Mouse (Mus musculus) thymus, postnatal 0 days (tissue): ENCODE measurements around the gene Rap2a. TPM values are rescaled to one million over a fixed set of nuclear protein-coding genes. Genes with fewer than 3 reads are reported as not detected.

Experiments used
- DNase-seq: peaks from one replicate; pipeline ENCODE4 v3.0.0-alpha.2; 2015; ENCODE audit warnings: low spot score
- polyA plus RNA-seq: library from polyadenylated mRNA; unstranded; fragments of >200 nt; fragmentation: Nextera tagmentation; extraction: Ambion mirVana; gene quantifications from 2 replicates; pipeline ENCODE4 v1.2.1, GENCODE M21; 2015

Gene Rap2a
- polyA plus RNA-seq, 1 experiment from 2014 or later, result 5.6 TPM

DNA sequence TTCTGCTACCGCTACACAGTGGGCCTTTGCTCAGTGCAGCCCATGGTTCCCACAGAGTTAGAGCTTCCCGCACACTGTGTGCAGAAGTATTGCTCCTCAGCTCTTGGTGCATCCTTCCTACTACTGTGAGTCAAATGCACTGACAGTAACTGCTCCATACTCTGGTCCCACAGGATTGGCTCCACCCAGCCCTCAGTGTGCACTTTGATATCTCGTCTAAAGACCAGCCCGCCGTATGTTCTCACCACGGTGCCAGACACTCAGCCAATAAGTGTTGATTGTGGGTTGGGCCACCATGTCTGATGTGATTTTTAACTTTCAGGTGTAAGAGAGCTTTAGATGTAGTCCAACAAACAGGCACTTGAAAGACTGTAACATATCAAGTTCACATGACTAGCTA is 21.4 kb downstream of the Rap2a start:
- DNase-seq, result no peak

DNA sequence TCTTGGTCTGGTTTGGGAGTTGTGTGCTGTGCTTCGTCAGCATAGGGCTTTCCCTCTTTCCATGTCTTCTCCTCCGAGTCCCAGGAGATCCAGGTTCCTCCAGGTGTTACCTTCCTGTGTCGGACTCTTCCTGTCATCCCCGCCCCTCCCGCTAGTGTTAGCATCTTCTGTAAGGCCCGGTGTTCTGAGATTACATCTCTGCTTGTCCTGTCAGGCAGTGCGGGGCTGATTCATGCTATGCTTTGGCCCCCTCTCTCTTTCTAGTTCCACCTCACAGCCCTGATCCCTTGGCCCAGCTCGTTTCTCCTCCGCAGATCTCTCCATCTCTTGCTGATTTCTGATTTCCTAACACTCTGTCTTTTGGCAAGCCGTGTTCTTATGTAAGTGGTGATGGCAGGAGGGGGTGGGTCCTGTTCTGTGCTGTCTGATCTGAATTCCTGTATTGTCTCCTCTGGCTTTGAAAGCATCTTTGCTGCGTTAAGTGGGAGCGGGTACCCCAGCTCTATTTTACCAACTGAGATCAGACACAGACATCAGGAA is 21.8 kb downstream of the Rap2a start:
- no peak for DNase-seq

DNA sequence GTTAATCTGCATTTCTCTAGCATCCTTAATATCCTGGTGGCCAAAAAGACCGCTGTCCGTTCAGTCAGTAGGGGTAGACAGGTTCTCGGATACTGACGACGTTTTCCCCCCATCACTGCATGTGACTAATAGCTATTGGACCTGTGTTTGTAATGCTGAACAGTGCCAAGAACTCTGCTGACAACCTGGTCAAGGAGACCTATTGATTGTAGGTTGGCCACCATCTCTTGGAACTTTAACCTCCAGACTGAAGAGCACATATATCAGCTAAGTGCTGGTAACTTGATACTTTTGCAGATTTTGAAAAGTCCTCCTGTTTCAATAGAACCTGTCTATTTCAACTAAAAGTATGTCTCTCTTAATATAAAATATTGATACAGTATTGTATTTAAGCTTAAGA is 22.5 kb downstream of the Rap2a start:
- DNase-seq, result no peak

GRCm38 (mm10) chr14:120503641-120504040 is 25.4 kb downstream of the Rap2a start:
- no peak for DNase-seq

GRCm38 (mm10) chr14:120504423-120504822 is 26.2 kb downstream of the Rap2a start:
- no peak for DNase-seq

- no peak for DNase-seq
Measured at GRCm38 (mm10) chr14:120504928-120505461, 26.8 kb downstream of the Rap2a start.

DNA sequence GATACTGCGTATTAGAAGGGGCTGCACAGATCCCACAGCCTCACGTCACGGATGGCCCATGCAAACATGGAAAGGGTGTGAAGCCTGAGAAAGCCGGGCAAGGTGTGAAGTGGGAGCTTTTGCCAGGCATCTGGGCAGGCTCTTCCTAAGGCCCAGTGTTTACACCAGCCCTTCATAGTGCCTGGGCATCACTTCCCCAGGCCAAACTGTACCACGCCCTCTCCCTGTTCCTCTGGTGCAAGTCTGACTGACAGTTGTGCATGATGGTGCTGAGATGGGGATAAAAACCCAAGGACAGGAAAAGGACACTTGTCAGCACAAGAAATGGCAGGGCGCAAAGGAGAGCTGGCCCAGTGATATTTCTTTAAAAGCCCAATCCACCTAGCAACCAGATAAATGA is 27.7 kb downstream of the Rap2a start:
- no peak for DNase-seq

GRCm38 (mm10) chr14:120507516-120507915 is 29.3 kb downstream of the Rap2a start:
- no peak for DNase-seq

GRCm38 (mm10) chr14:120508566-120509365 is 30.5 kb downstream of the Rap2a start:
- DNase-seq, result no peak

GRCm38 (mm10) chr14:120509366-120509640 is 31.1 kb downstream of the Rap2a start:
- no peak for DNase-seq

DNA sequence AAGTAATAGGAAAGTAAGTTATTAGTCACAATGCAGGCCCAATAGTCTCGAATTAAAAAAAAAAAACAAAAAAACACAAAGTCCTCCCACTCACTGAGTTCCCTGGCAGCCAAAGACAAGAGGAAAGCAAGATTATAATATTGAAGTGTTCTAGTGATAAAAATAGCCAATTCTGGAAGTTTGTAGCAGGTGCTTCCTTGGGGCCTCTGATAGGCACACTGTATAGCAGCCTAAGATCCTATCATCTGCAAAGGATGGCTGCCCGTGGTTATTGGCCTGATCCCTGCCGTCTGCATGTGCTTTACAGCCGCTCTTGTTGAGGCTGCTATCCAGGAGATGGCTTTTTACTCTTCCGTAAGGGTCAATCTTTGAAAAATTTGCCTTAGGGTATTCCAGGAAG is 33.6 kb downstream of the Rap2a start:
- DNase-seq, result no peak

DNA sequence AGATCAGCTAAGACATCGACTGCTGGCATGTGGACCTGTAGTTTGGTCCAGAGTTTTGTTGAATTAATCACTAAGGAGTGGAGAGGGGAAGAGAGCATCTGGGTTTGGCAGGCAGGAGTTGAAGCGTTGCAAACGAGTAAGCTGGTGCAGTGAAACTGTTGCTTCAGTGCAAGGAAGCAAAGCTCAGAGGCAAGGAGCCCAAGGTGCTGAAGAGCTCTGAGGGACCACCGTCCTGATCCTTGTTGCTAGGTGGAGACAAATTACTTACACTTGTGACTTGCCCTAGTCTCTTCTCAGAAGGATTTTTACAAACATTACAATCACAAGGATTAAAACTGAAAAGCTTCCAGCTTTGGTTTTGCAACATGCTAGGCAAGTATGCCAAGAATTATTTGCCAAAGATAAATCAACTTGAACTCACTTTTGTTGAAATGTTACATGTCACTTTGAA is 36.6 kb downstream of the Rap2a start:
- DNase-seq, result no peak

GRCm38 (mm10) chr14:120515376-120515775 is 37.1 kb downstream of the Rap2a start:
- no peak for DNase-seq

DNA sequence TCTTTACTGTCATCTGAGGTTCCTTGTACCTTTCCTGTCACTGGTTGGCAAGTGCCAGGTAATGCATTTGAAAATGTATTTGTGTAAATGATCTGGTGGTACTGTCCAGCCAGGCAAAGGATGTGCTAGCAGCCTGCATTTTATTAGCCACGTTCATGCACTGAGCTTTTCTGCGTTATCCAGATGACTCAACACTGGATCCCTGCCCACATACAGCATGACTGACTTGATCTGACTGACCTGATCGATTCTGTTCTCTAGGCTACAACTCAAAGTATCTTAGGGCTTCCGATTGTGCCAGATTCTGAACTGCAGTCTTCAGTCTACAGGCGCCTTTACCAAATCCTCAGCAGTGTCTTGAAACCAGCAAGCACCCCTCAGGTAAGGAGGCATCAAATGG is 40.5 kb downstream of the Rap2a start:
- DNase-seq, result no peak

DNA sequence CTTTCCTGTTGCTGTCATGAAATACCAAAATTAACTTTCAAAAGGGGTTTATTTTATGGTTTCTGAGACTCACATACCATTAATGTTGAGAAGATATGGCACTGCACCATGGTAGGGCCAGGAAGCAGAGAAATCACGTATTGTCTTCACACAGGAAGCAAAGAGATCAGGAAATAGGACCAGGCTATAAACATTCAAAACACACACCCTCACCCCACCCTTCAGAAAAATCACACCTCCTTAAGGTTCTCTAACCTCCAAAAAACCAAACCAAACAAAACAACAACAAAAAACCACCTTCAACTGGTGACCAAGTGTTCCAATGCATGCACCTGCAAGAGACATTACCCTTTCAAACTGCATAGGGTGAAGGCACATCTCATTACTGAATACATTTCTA is 41.7 kb downstream of the Rap2a start:
- no peak for DNase-seq

DNA sequence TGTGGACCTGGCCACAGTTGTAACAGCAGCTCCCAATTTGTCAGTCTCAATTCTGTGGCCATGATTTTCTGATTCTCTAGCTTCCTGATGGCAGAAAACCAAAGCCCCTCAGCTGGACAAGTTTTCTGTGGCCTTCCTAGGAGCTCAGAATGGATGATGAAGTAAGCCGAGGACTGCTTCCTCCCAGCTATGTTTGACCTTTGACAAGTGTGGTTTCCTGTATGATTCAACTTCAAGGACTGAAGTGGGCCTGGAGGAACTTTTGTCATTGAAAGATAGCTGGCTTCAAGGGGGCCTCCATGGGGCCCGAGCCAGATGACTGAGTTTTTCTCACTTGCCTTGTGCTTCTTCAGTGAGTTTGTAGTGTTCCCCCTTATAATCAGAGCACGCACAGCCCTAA is 42.6 kb downstream of the Rap2a start:
- DNase-seq, result peak; percentile 23

GRCm38 (mm10) chr14:120523296-120523695 is 45.1 kb downstream of the Rap2a start:
- no peak for DNase-seq

- DNase-seq, result peak; percentile 37
Measured at GRCm38 (mm10) chr14:120525644-120526043, 47.4 kb downstream of the Rap2a start.

DNA sequence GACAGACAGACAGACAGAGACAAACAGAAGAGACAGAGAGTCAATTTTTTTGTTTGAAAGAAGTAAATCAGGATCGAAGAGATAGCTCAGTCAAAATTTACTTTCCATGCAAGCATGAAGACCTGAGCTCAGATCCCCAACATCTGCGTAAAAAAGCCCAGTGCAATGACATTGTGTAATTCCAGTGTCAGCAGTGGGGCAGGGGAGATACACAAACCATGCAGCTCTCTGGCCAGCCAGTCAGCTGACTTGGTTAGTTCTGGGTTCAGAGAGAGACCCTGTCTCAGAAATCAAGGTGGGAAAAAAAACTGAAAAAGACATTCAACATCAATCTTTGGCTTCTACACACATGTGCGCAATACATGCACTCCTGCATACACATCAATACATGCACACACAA is 55.1 kb downstream of the Rap2a start:
- no peak for DNase-seq

- DNase-seq, result no peak
Measured at GRCm38 (mm10) chr14:120534841-120535271, 56.6 kb downstream of the Rap2a start.

- no peak for DNase-seq
Measured at GRCm38 (mm10) chr14:120535446-120535845, 57.2 kb downstream of the Rap2a start.

DNA sequence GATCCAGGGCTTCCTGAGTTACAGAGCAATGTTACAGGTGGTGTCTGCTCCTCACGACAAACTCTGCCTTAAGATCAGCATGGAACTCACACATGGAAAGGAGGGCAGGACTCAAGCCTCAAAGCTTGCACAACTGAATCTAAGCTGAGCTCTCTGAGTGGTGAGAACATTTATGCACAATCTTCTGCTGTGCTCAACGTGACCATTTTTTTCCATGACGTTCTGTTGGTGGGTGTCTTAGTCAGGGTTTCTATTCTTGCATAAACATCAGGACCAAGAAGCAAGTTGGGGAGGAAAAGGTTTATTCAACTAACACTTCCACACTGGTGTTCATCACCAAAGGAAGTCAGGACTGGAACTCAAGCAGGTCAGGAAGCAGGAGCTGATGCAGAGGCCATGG is 57.7 kb downstream of the Rap2a start:
- no peak for DNase-seq

GRCm38 (mm10) chr14:120539128-120539527 is 60.9 kb downstream of the Rap2a start:
- DNase-seq, result no peak
